Mouse (Mus musculus): ENCODE measurements around the gene Sspn.

- TF ChIP-seq CTCF (IDR thresholded peaks at IDR 0.05; ENCODE audit: low read depth, low read length) (no peak), POLR2A (IDR thresholded peaks at IDR 0.05; ENCODE audit: insufficient read depth, low read length) (no peak), EP300 (IDR thresholded peaks at IDR 0.05; ENCODE audit: insufficient read depth, low read depth, low read length) (no peak)
Measured at GRCm38 (mm10) chr6:145953121-145953896, 21.9 kb downstream of the Sspn start.

All from ES-Bruce4 (cell line).